Mouse (Mus musculus) lung, embryonic 14.5 days (tissue): ENCODE data around the gene Pebp1. TPM values are rescaled to one million over a fixed set of nuclear protein-coding genes. Genes with fewer than 3 reads are reported as not detected.

ENCODE experiments used
- ATAC-seq: fragments of 200-750 bp; cut with Nextera tagmentation; 2 replicates; pipeline ENCODE4 v1.8.0; 2017; ENCODE audit warnings: mild to moderate bottlenecking, moderate TSS enrichment, moderate library complexity; ENCODE audit not compliant: insufficient read depth
- DNase-seq: peaks from one replicate; pipeline ENCODE4 v3.0.0-alpha.2; 2015
- H3K27ac ChIP-seq: fragments of 300-500 bp; sonication (generic); 2 replicates; pipeline ENCODE4 v1.5.1; 2014; ENCODE audit warnings: low read depth, mild to moderate bottlenecking, moderate library complexity
- H3K27me3 ChIP-seq: fragments of 300-500 bp; sonication (generic); 2 replicates; pipeline ENCODE4 v1.6.1; 2014; ENCODE audit warnings: low read length, control low read depth; ENCODE audit not compliant: insufficient read depth
- H3K36me3 ChIP-seq: fragments of 300-500 bp; sonication (generic); 2 replicates; pipeline ENCODE4 v1.6.1; 2014; ENCODE audit warnings: control low read depth; ENCODE audit not compliant: insufficient read depth
- H3K4me1 ChIP-seq: fragments of 300-500 bp; sonication (generic); 2 replicates; pipeline ENCODE4 v1.6.1; 2014; ENCODE audit warnings: antibody characterized with exemption, control low read depth; ENCODE audit not compliant: insufficient read depth
- H3K4me2 ChIP-seq: fragments of 300-500 bp; sonication (generic); 2 replicates; pipeline ENCODE4 v1.6.1; 2014; ENCODE audit warnings: mild to moderate bottlenecking
- H3K4me3 ChIP-seq: fragments of 300-500 bp; sonication (generic); 2 replicates; pipeline ENCODE4 v1.5.1; 2014; ENCODE audit warnings: low read depth, low read length
- H3K9ac ChIP-seq: fragments of 300-500 bp; sonication (generic); 2 replicates; pipeline ENCODE4 v1.6.1; 2014
- H3K9me3 ChIP-seq: fragments of 300-500 bp; sonication (generic); 2 replicates; pipeline ENCODE4 v1.6.1; 2016; ENCODE audit warnings: low read depth, low read length, control low read depth
- CTCF ChIP-seq: IDR thresholded peaks from 2 replicates; pipeline ENCODE4 v1.5.1; 2016; ENCODE audit warnings: antibody characterized with exemption, low read depth
- WGBS: fragments of 180-500 bp; shearing (Covaris S2); extraction: QIAGEN DNeasy Blood & Tissue Kit; methylation state at CpG from one replicate; pipeline ENCODE4 v1.1.7; 2014; 5-methylcytosine and 5-hydroxymethylcytosine counted together
- polyA plus RNA-seq: library from polyadenylated mRNA; unstranded; fragments of >200 nt; fragmentation: Nextera tagmentation; extraction: Ambion mirVana; gene quantifications from 2 replicates; pipeline ENCODE4 v1.2.1, GENCODE M21; 2014

Gene Pebp1
- polyA plus RNA-seq, 1 experiment from 2014 or later = 755 TPM

GRCm38 (mm10) chr5:117277784-117278183 is 9.6 kb downstream of the Pebp1 start:
- WGBS = 93% methylated on average over 6 of the region's 6 CpGs
- H3K4me3 ChIP-seq = no peak overlapping the region
- DNase-seq (peak; percentile 35), ATAC-seq (no peak)
- no peak overlapping the region for H3K9ac ChIP-seq
- H3K4me2 ChIP-seq = no peak overlapping the region
- H3K27me3 ChIP-seq = no peaks in the 10 kb centered on the region
- peaks cover 22% of the 10 kb centered on the region for H3K36me3 ChIP-seq
- no peaks in the 10 kb centered on the region for H3K9me3 ChIP-seq
- peak; percentile 42 for TF ChIP-seq CTCF
- H3K27ac ChIP-seq = no peak overlapping the region
- H3K4me1 ChIP-seq = no peaks in the 10 kb centered on the region

- H3K27me3 ChIP-seq = no peaks in the 10 kb centered on the region
- H3K4me2 ChIP-seq = no peak overlapping the region
- no peak overlapping the region for H3K27ac ChIP-seq
- peak; percentile 57 for TF ChIP-seq CTCF
- 0 out of 2 replicates have a peak, but pooled peaks cover 7% of the 10 kb centered on the region for H3K36me3 ChIP-seq
- H3K9ac ChIP-seq = no peak overlapping the region
- no peaks in the 10 kb centered on the region for H3K9me3 ChIP-seq
- no peak for ATAC-seq
- no peaks in the 10 kb centered on the region for H3K4me1 ChIP-seq
- peak; percentile 21 for DNase-seq
- no peak overlapping the region for H3K4me3 ChIP-seq
- WGBS = 48% methylated on average over 5 of the region's 5 CpGs
These were observed 12.6 kb downstream of the Pebp1 start for GRCm38 (mm10) chr5:117274817-117275216.

GRCm38 (mm10) chr5:117271945-117272344 is 15.5 kb downstream of the Pebp1 start:
- WGBS = 86% methylated on average over 14 of the region's 14 CpGs
- no peak for DNase-seq
- no peaks in the 10 kb centered on the region for H3K9me3 ChIP-seq
- H3K4me1 ChIP-seq = no peaks in the 10 kb centered on the region
- ATAC-seq = no peak
- no peak overlapping the region for H3K4me3 ChIP-seq
- no peaks in the 10 kb centered on the region for H3K27me3 ChIP-seq
- no peak overlapping the region for H3K4me2 ChIP-seq
- TF ChIP-seq CTCF = no peak
- 0 out of 2 replicates have a peak, but pooled peaks cover 4% of the 10 kb centered on the region for H3K36me3 ChIP-seq
- no peak overlapping the region for H3K27ac ChIP-seq
- no peak overlapping the region for H3K9ac ChIP-seq

GRCm38 (mm10) chr5:117269395-117269794 is 18.0 kb downstream of the Pebp1 start:
- H3K9me3 ChIP-seq = no peaks in the 10 kb centered on the region
- 0 out of 2 replicates have a peak, but pooled peaks cover 8% of the 10 kb centered on the region for H3K36me3 ChIP-seq
- WGBS = 91% methylated on average over 12 of the region's 12 CpGs

GRCm38 (mm10) chr5:117268749-117269148 is 18.7 kb downstream of the Pebp1 start:
- Histone ChIP-seq H3K36me3 (peaks cover 11% of the 10 kb centered on the region; the same call in 1 of the 2 replicates), H3K4me2 (no peak overlapping the region), H3K27me3 (no peaks in the 10 kb centered on the region), H3K27ac (no peak overlapping the region), H3K4me1 (no peaks in the 10 kb centered on the region), H3K4me3 (no peak overlapping the region), H3K9ac (no peak overlapping the region), H3K9me3 (peaks cover under 1% of the 10 kb centered on the region; the same call in 1 of the 2 replicates)
- 49% methylated on average over 5 of the region's 5 CpGs for WGBS
- no peak for TF ChIP-seq CTCF
- no peak for DNase-seq
- no peak for ATAC-seq

More at GRCm38 (mm10) chr5:117269395-117269794, 18.0 kb downstream of the Pebp1 start:
- Histone ChIP-seq H3K4me3 (no peak overlapping the region), H3K27ac (no peak overlapping the region), H3K9ac (no peak overlapping the region), H3K4me1 (no peaks in the 10 kb centered on the region), H3K4me2 (no peak overlapping the region), H3K27me3 (no peaks in the 10 kb centered on the region)
- no peak for TF ChIP-seq CTCF
- ATAC-seq (no peak), DNase-seq (no peak)

GRCm38 (mm10) chr5:117267913-117268312 is 19.5 kb downstream of the Pebp1 start:
- no peak for ATAC-seq
- DNase-seq = no peak
- no peaks in the 10 kb centered on the region for H3K27me3 ChIP-seq
- WGBS = 64% methylated on average over 14 of the region's 14 CpGs
- peaks cover 15% of the 10 kb centered on the region; the same call in 1 of the 2 replicates for H3K36me3 ChIP-seq
- peaks cover 4% of the 10 kb centered on the region; the same call in 1 of the 2 replicates for H3K9me3 ChIP-seq
- no peak overlapping the region for H3K4me3 ChIP-seq
- TF ChIP-seq CTCF = no peak
- no peak overlapping the region for H3K9ac ChIP-seq
- H3K27ac ChIP-seq = no peak overlapping the region
- no peaks in the 10 kb centered on the region for H3K4me1 ChIP-seq
- no peak overlapping the region for H3K4me2 ChIP-seq

- no peak for TF ChIP-seq CTCF
- Histone ChIP-seq H3K9me3 (peaks cover 4% of the 10 kb centered on the region; the same call in 1 of the 2 replicates), H3K4me3 (no peak overlapping the region), H3K4me1 (no peaks in the 10 kb centered on the region), H3K36me3 (peaks cover 11% of the 10 kb centered on the region; the same call in 1 of the 2 replicates), H3K27me3 (no peaks in the 10 kb centered on the region), H3K4me2 (no peak overlapping the region), H3K27ac (no peak overlapping the region), H3K9ac (no peak overlapping the region)
- 39% methylated on average over 5 of the region's 5 CpGs for WGBS
- peak; percentile 68 for DNase-seq
- ATAC-seq = no peak
These were observed 22.7 kb downstream of the Pebp1 start for GRCm38 (mm10) chr5:117264701-117265100.
